Mouse (Mus musculus): ENCODE measurements around the gene Srsf4.

GRCm38 (mm10) chr4:131913526-131913925, 40.1 kb downstream of the Srsf4 start:
- no peak for TF ChIP-seq CTCF (IDR thresholded peaks at IDR 0.05)
- no peak for TF ChIP-seq POLR2A (IDR thresholded peaks at IDR 0.05; ENCODE audit: insufficient read depth, low read depth, low read length)
